Mouse (Mus musculus): ENCODE data around the gene Limch1.

- no peak for TF ChIP-seq GATA1 (IDR thresholded peaks at IDR 0.05; ENCODE audit: borderline replicate concordance, low read length)
- no peak for TF ChIP-seq FLI1 (IDR thresholded peaks at IDR 0.05; ENCODE audit: low read length)
Observed at GRCm38 (mm10) chr5:67043932-67044331, 298.3 kb downstream of the Limch1 start.
